Mouse (Mus musculus) G1E (cell line): ENCODE measurements around the gene Tmem88b. TPM values are rescaled to one million over a fixed set of nuclear protein-coding genes. Genes with fewer than 3 reads are reported as not detected.
"Not testable (repeated sequence)": the region's sequence is repeated elsewhere in the genome, so short reads cannot be mapped to it uniquely, and the experiment has no call there.

Experiments
- ATAC-seq: 2 replicates; pipeline ENCODE4 v1.8.0; 2016; ENCODE audit warnings: mild to moderate bottlenecking; ENCODE audit not compliant: insufficient number of reproducible peaks, poor library complexity, low FRiP score, severe bottlenecking; ENCODE audit errors: extremely low read depth
- DNase-seq: peaks from one replicate; pipeline ENCODE4 v3.0.0; 2012; ENCODE audit warnings: low spot score
- H3K27me3 ChIP-seq: 2 replicates; pipeline ENCODE4 v1.6.1; 2012; ENCODE audit warnings: mild to moderate bottlenecking, low read length, inconsistent platforms; ENCODE audit not compliant: insufficient read depth
- H3K36me3 ChIP-seq: replicated peaks from 2 replicates; pipeline ENCODE3; 2012; ENCODE audit warnings: mild to moderate bottlenecking, inconsistent platforms
- H3K4me1 ChIP-seq: 2 replicates; pipeline ENCODE4 v1.6.1; 2012; ENCODE audit warnings: low read depth, low read length, inconsistent platforms, mixed read lengths; ENCODE audit not compliant: insufficient read depth
- H3K4me3 ChIP-seq: 2 replicates; pipeline ENCODE4 v1.5.1; 2012; ENCODE audit warnings: low read depth, mild to moderate bottlenecking, inconsistent platforms, low read length, moderate library complexity, mixed read lengths
- H3K9me3 ChIP-seq: replicated peaks from 2 replicates; pipeline ENCODE4 v1.6.1; 2012; ENCODE audit warnings: inconsistent platforms
- CTCF ChIP-seq: IDR thresholded peaks from 2 replicates; pipeline ENCODE4 v1.5.1; 2012; ENCODE audit warnings: low read depth, low read length, inconsistent platforms, mixed read lengths
- GATA1 ChIP-seq: IDR thresholded peaks from 2 replicates; pipeline ENCODE4 v1.6.1; 2012; ENCODE audit warnings: borderline replicate concordance, low read length, inconsistent platforms, mixed read lengths
- GATA2 ChIP-seq: IDR thresholded peaks from 2 replicates; pipeline ENCODE4 v1.6.1; 2012; ENCODE audit warnings: low read depth, low read length, inconsistent platforms, borderline replicate concordance
- POLR2AphosphoS5 ChIP-seq: IDR thresholded peaks from 2 replicates; pipeline ENCODE4 v1.6.1; 2012; ENCODE audit warnings: low read depth, low read length, inconsistent platforms; ENCODE audit not compliant: insufficient replicate concordance
- TAL1 ChIP-seq: conservative IDR thresholded peaks from 2 replicates; pipeline ENCODE4 v1.6.1; 2012; ENCODE audit warnings: low read depth, low read length, inconsistent platforms, mixed read lengths
- polyA plus RNA-seq: library from polyadenylated mRNA; stranded (reverse); fragments of >175 nt; gene quantifications from 2 replicates; pipeline ENCODE4 v1.2.3, GENCODE M21; 2012
- total RNA-seq, 2 experiments: library from RNA; stranded (forward) in 1 of 2; stranded (reverse) in 1 of 2; fragments of 200-1000 nt in 1 of 2; fragments of >200 nt in 1 of 2; fragmentation: Nextera tagmentation in 1 of 2; gene quantifications; 2 replicates each; pipeline ENCODE4 v1.2.3; 2014 to 2017

Tmem88b gene
- total and polyA plus RNA-seq, 3 experiments = 0.05 TPM; not detected in 2

- Histone ChIP-seq H3K27me3 (peaks cover 50% of the 10 kb centered on the region), H3K36me3 (no peaks in the 10 kb centered on the region), H3K4me1 (peaks cover 9% of the 10 kb centered on the region), H3K4me3 (no peak overlapping the region), H3K9me3 (no peaks in the 10 kb centered on the region)
- DNase-seq (no peak), ATAC-seq (no peak)
- TF ChIP-seq GATA1 = no peak
- TF ChIP-seq CTCF = no peak
Observed at GRCm38 (mm10) chr4:155791240-155791933, 5.7 kb upstream of the Tmem88b start.

DNA sequence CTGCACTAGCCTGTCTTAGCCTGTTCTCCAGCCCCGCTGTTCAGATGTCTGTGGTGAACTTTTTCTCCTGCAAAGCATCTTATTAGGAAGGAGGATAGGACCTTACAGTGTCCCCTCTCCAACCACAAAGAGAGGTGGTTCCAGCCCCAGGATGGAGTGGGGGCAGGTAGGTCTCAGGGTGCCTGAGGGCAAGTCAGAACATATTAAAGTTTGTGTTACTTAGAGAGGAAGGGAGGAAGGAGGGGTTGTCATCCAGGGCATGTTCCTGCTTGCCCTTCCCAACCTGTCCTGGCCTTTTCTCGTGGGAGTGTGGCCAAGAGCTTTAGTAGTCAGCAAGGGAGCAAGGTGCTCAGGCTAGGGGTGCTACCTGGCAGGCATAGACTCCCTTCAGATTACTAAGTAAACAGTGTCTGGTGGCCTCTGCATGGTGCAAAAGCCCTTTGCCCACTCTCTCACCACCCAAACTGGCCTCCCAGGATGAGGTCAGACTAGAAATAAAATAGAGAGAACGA lies 5.0 kb upstream of the Tmem88b start:
- TF ChIP-seq CTCF = no peak
- no peak for TF ChIP-seq GATA2
- TF ChIP-seq GATA1 = no peak
- TF ChIP-seq POLR2AphosphoS5 = no peak
- no peak for TF ChIP-seq TAL1
- DNase-seq (no peak), ATAC-seq (no peak)
- peaks cover 44% of the 10 kb centered on the region for H3K27me3 ChIP-seq
- H3K4me3 ChIP-seq = no peak overlapping the region
- H3K36me3 ChIP-seq = no peaks in the 10 kb centered on the region
- peaks cover 13% of the 10 kb centered on the region for H3K4me1 ChIP-seq
- H3K9me3 ChIP-seq = no peaks in the 10 kb centered on the region

GRCm38 (mm10) chr4:155790021-155790489 lies 4.4 kb upstream of the Tmem88b start, which contains the start of gene Ankrd65:
Gene Ankrd65, plus strand, starts transcription at chr4:155790439.
- TF ChIP-seq GATA1 = no peak
- H3K4me1 ChIP-seq = peaks cover 19% of the 10 kb centered on the region
- no peak for DNase-seq
- no peak within 1 kb of the TSS for H3K4me3 ChIP-seq
- no peaks in the 10 kb centered on the region for H3K36me3 ChIP-seq
- no peak for ATAC-seq
- H3K27me3 ChIP-seq = peaks cover 48% of the 10 kb centered on the region
- no peaks in the 10 kb centered on the region for H3K9me3 ChIP-seq

GRCm38 (mm10) chr4:155788833-155789232 lies 3.2 kb upstream of the Tmem88b start:
- ATAC-seq, H3K9me3 ChIP-seq, DNase-seq, H3K4me3 ChIP-seq, H3K36me3 ChIP-seq: not testable (repeated sequence)
- Histone ChIP-seq H3K4me1 (peaks cover 31% of the 10 kb centered on the region), H3K27me3 (peaks cover 50% of the 10 kb centered on the region)

GRCm38 (mm10) chr4:155788300-155788699 lies 2.6 kb upstream of the Tmem88b start:
- Histone ChIP-seq H3K36me3 (no peaks in the 10 kb centered on the region), H3K9me3 (no peaks in the 10 kb centered on the region), H3K4me3 (no peak overlapping the region), H3K27me3 (peaks cover 53% of the 10 kb centered on the region), H3K4me1 (peaks cover 35% of the 10 kb centered on the region)
- ATAC-seq (no peak), DNase-seq (no peak)
- no peak for TF ChIP-seq GATA2
- no peak for TF ChIP-seq TAL1
- no peak for TF ChIP-seq POLR2AphosphoS5
- TF ChIP-seq GATA1 = no peak
- TF ChIP-seq CTCF = no peak

DNA sequence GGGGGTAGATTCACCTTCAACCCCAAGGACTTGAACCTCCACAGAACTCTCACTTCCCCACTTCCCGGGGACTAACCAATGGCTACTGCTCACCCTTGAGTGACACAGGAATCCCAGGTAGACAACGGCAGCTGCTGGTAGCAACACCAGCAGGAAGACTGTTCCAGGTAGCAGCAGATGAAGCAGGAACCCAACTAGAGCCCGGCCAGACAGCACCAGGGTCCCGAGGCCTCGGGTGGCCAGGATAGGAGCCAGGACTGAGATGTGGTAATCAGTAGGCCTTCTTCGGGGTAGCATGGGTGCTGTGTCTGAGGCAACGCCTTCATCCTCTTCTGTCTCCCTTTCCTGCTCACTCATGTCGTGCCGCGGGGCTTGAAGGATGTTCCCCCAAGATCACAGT lies 428 bp downstream of the Tmem88b start:
- no peak for DNase-seq
- Histone ChIP-seq H3K36me3 (no peaks in the 10 kb centered on the region), H3K9me3 (no peaks in the 10 kb centered on the region), H3K4me3 (no peak overlapping the region), H3K27me3 (peaks cover 43% of the 10 kb centered on the region), H3K4me1 (peaks cover 31% of the 10 kb centered on the region)
- TF ChIP-seq GATA2 (no peak), POLR2AphosphoS5 (no peak), TAL1 (no peak), GATA1 (no peak), CTCF (no peak)
- ATAC-seq = no peak
